Mouse (Mus musculus) spleen, adult 2 months (tissue): ENCODE measurements around the gene Zfp93. TPM values are rescaled to one million over a fixed set of nuclear protein-coding genes. Genes with fewer than 3 reads are reported as not detected.

Experiments
- DNase-seq, 2 experiments: peaks; one replicate each; pipeline versions ENCODE4 v3.0.0 to v3.0.0-alpha.2; 2012 to 2021; ENCODE audit warnings: low spot score in 2 of 2, low read depth in 1 of 2
- H3K27ac ChIP-seq: fragments of 200-500 bp; 2 replicates; pipeline ENCODE4 v1.5.1; 2012; ENCODE audit warnings: low read length, inconsistent platforms; ENCODE audit not compliant: insufficient read depth
- H3K27me3 ChIP-seq: fragments of 200-500 bp; 2 replicates; pipeline ENCODE4 v1.6.1; 2012; ENCODE audit warnings: mild to moderate bottlenecking, moderate library complexity, low read length, inconsistent platforms; ENCODE audit not compliant: control insufficient read depth, insufficient read depth
- H3K36me3 ChIP-seq: fragments of 200-500 bp; 2 replicates; pipeline ENCODE4 v1.6.1; 2012; ENCODE audit warnings: mild to moderate bottlenecking, low read length, inconsistent platforms; ENCODE audit not compliant: control insufficient read depth, insufficient read depth
- H3K4me1 ChIP-seq: fragments of 200-500 bp; 2 replicates; pipeline ENCODE4 v1.6.1; 2011; ENCODE audit warnings: inconsistent platforms; ENCODE audit not compliant: control insufficient read depth, insufficient read depth, insufficient read length
- H3K4me3 ChIP-seq: fragments of 200-500 bp; 2 replicates; pipeline ENCODE4 v1.5.1; 2011; ENCODE audit warnings: mild to moderate bottlenecking, inconsistent platforms; ENCODE audit not compliant: insufficient read depth, insufficient read length; ENCODE audit errors: extremely low read depth
- CTCF ChIP-seq: fragments of 200-500 bp; IDR thresholded peaks from 2 replicates; pipeline ENCODE4 v1.5.1; 2011; ENCODE audit warnings: mild to moderate bottlenecking, inconsistent platforms; ENCODE audit not compliant: insufficient read depth, insufficient read length, insufficient replicate concordance; ENCODE audit errors: extremely low read depth
- POLR2A ChIP-seq: fragments of 200-500 bp; IDR thresholded peaks from 2 replicates; pipeline ENCODE4 v1.6.1; 2011; ENCODE audit warnings: low read depth, low read length, inconsistent platforms
- WGBS: fragments of 180-500 bp; shearing (Covaris S2); methylation state at CpG from one replicate; pipeline ENCODE4 v1.1.7; 2018; 5-methylcytosine and 5-hydroxymethylcytosine counted together
- polyA plus RNA-seq: library from polyadenylated mRNA; depleted of rRNA; stranded (reverse); fragments of >200 nt; gene quantifications from 2 replicates; pipeline ENCODE4 v1.2.3, GENCODE M21; 2012; rRNA removed

The Zfp93 gene
- polyA plus RNA-seq: 0.18 and 0.49 TPM in 2 replicates

GRCm38 (mm10) chr7:24270288-24270672, at the start of gene Zfp93:
TSS of gene Zfp93 (plus strand) at chr7:24270420.
- TF ChIP-seq CTCF (no peak), POLR2A (no peak)
- H3K4me1 ChIP-seq: peaks cover 2% of the 10 kb centered on the region; the same call in 1 of the 2 replicates
- H3K36me3 ChIP-seq: peaks cover 1% of the 10 kb centered on the region; the same call in 1 of the 2 replicates
- no peaks in the 10 kb centered on the region for H3K27me3 ChIP-seq
- no peak within 1 kb of the TSS for H3K27ac ChIP-seq
- peak within 1 kb of the TSS; percentile 52 for H3K4me3 ChIP-seq
- 2% methylated on average over 12 of the region's 12 CpGs for WGBS
- DNase-seq: peak; percentile 11 to 41

GRCm38 (mm10) chr7:24237040-24237791, 33.0 kb upstream of the Zfp93 start, which contains the start of gene Zfp109:
TSS of gene Zfp109 (minus strand) at chr7:24237560.
- DNase-seq: peak in 1 of 2 experiments; percentile 31
- 10% methylated on average over 28 of the region's 28 CpGs for WGBS
- H3K27me3 ChIP-seq: no peaks in the 10 kb centered on the region
- TF ChIP-seq CTCF (no peak), POLR2A (no peak)
- no peaks in the 10 kb centered on the region; the same call in 1 of the 2 replicates for H3K4me1 ChIP-seq
- peak within 1 kb of the TSS; percentile 75 for H3K4me3 ChIP-seq
- no peaks in the 10 kb centered on the region for H3K36me3 ChIP-seq
- no peak within 1 kb of the TSS for H3K27ac ChIP-seq

GRCm38 (mm10) chr7:24253779-24254615, 16.2 kb upstream of the Zfp93 start:
- TF ChIP-seq CTCF: no peak
- no peak for TF ChIP-seq POLR2A
- no peaks in the 10 kb centered on the region for H3K36me3 ChIP-seq
- no peak overlapping the region for H3K4me3 ChIP-seq
- no peak overlapping the region for H3K27ac ChIP-seq
- WGBS: 71% methylated on average over 9 of the region's 9 CpGs
- no peaks in the 10 kb centered on the region for H3K4me1 ChIP-seq
- no peak for DNase-seq
- no peaks in the 10 kb centered on the region for H3K27me3 ChIP-seq

GRCm38 (mm10) chr7:24254633-24255474, 15.4 kb upstream of the Zfp93 start, which contains the start of gene Zfp108:
TSS of gene Zfp108 (plus strand) at chr7:24254794.
- DNase-seq: peak in 1 of 2 experiments; percentile 25
- peak within 1 kb of the TSS; percentile 32; the same call in 1 of the 2 replicates for H3K4me3 ChIP-seq
- no peaks in the 10 kb centered on the region for H3K27me3 ChIP-seq
- WGBS: 20% methylated on average over 21 of the region's 21 CpGs
- TF ChIP-seq POLR2A (no peak), CTCF (no peak)
- no peaks in the 10 kb centered on the region for H3K36me3 ChIP-seq
- no peak within 1 kb of the TSS for H3K27ac ChIP-seq
- H3K4me1 ChIP-seq: no peaks in the 10 kb centered on the region

- no peak for DNase-seq
- Histone ChIP-seq H3K27me3 (no peaks in the 10 kb centered on the region), H3K36me3 (no peaks in the 10 kb centered on the region), H3K4me1 (no peaks in the 10 kb centered on the region), H3K4me3 (no peak overlapping the region), H3K27ac (no peak overlapping the region)
- no peak for TF ChIP-seq CTCF
- TF ChIP-seq POLR2A: no peak
- WGBS: 90% methylated on average over 13 of the region's 13 CpGs
Observed at GRCm38 (mm10) chr7:24259306-24259999, 10.8 kb upstream of the Zfp93 start.

GRCm38 (mm10) chr7:24260000-24260312, 10.3 kb upstream of the Zfp93 start:
- Histone ChIP-seq H3K36me3 (no peaks in the 10 kb centered on the region), H3K27ac (no peak overlapping the region), H3K4me3 (no peak overlapping the region), H3K4me1 (no peaks in the 10 kb centered on the region), H3K27me3 (no peaks in the 10 kb centered on the region)
- DNase-seq: no peak
- WGBS: 88% methylated on average over 4 of the region's 4 CpGs
- TF ChIP-seq POLR2A (no peak), CTCF (no peak)
